Mouse (Mus musculus): ENCODE measurements around the gene Glis2.

Glis2 gene

GRCm38 (mm10) chr16:4640267-4641005 is 45.9 kb downstream of the Glis2 start:
- no peak for DNase-seq (ENCODE audit: low read depth)

- no peak for DNase-seq (ENCODE audit: low read depth)
Observed at GRCm38 (mm10) chr16:4641119-4641838, 46.8 kb downstream of the Glis2 start.

- DNase-seq (ENCODE audit: low read depth): no peak
Observed at GRCm38 (mm10) chr16:4642190-4642589, 47.7 kb downstream of the Glis2 start.

GRCm38 (mm10) chr16:4642937-4643336 is 48.4 kb downstream of the Glis2 start:
- no peak for DNase-seq (ENCODE audit: low read depth)

- no peak for DNase-seq (ENCODE audit: low read depth)
Observed at GRCm38 (mm10) chr16:4643670-4644419, 49.3 kb downstream of the Glis2 start.

GRCm38 (mm10) chr16:4645867-4646266 is 51.4 kb downstream of the Glis2 start:
- DNase-seq (ENCODE audit: low read depth): no peak

- no peak for DNase-seq (ENCODE audit: low read depth)
Observed at GRCm38 (mm10) chr16:4646831-4647230, 52.3 kb downstream of the Glis2 start.

GRCm38 (mm10) chr16:4647651-4648141 is 53.2 kb downstream of the Glis2 start:
- no peak for DNase-seq (ENCODE audit: low read depth)

GRCm38 (mm10) chr16:4648416-4649023 is 54.0 kb downstream of the Glis2 start:
- DNase-seq (ENCODE audit: low read depth): no peak

GRCm38 (mm10) chr16:4649211-4649610 is 54.7 kb downstream of the Glis2 start:
- DNase-seq (ENCODE audit: low read depth): no peak

- DNase-seq (ENCODE audit: low read depth): no peak
Observed at GRCm38 (mm10) chr16:4649692-4650091, 55.2 kb downstream of the Glis2 start.

GRCm38 (mm10) chr16:4650161-4650560 is 55.6 kb downstream of the Glis2 start:
- DNase-seq (ENCODE audit: low read depth): no peak

- no peak for DNase-seq (ENCODE audit: low read depth)
Observed at GRCm38 (mm10) chr16:4651081-4651480, 56.6 kb downstream of the Glis2 start.

- DNase-seq (ENCODE audit: low read depth): no peak
Observed at GRCm38 (mm10) chr16:4651624-4652023, 57.1 kb downstream of the Glis2 start.

GRCm38 (mm10) chr16:4652707-4653416 is 58.3 kb downstream of the Glis2 start:
- DNase-seq (ENCODE audit: low read depth): no peak

GRCm38 (mm10) chr16:4654706-4655105 is 60.2 kb downstream of the Glis2 start:
- no peak for DNase-seq (ENCODE audit: low read depth)

- DNase-seq (ENCODE audit: low read depth): no peak
Observed at GRCm38 (mm10) chr16:4655251-4655734, 60.8 kb downstream of the Glis2 start.

- no peak for DNase-seq (ENCODE audit: low read depth)
Observed at GRCm38 (mm10) chr16:4655764-4656570, 61.5 kb downstream of the Glis2 start.

- no peak for DNase-seq (ENCODE audit: low read depth)
Observed at GRCm38 (mm10) chr16:4656571-4657081, 62.1 kb downstream of the Glis2 start.

GRCm38 (mm10) chr16:4658781-4659245 is 64.3 kb downstream of the Glis2 start:
- DNase-seq (ENCODE audit: low read depth): no peak

All from induced T-regulatory cell, adult 2 months (primary cell).